Mouse (Mus musculus): ENCODE measurements at regions not wholly inside any gene's neighbourhood (a gene's known extent, or its start where the extent isn't known, plus 50 kb on each side); places are given as distances from the start of the nearest gene placed in this dataset.

DNA sequence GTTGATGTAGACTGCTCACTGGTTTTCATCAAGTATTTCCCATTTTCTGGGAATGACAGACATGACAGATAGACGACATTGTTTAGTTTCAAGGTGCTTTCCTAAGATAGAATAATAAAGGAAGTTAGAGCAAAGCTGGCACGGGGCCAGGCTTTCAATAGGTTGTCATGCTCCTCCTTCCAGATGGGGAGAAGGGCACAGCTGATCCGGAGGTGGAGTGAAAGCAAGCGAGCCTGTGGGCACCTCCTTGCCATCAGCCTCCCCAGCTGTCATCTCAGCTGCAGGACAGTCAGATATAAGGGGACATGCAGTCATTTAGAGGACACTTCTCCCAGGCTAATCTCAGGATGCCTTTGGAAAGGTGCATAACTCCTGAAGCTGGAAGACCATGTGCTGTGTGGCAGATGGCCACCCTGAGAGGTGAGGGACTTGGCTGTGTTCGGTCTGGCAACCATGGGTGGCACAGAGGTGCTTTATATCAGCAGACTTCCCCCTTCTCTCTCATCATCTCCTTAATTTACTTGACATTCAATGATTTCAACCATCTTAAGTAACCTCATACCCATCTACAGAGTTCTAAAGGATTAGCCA lies 318.6 kb downstream of the Epm2a start:
- 74% methylated on average over 5 of the region's 5 CpGs for WGBS
- no peaks in the 10 kb centered on the region for H3K4me1 ChIP-seq (replicated peaks; ENCODE audit: control insufficient read depth, insufficient read depth, low read length)
- ATAC-seq (ENCODE audit: low FRiP score) (no peak), DNase-seq (ENCODE audit: low spot score) (no peak)
- no peaks in the 10 kb centered on the region for H3K36me3 ChIP-seq (ENCODE audit: control insufficient read depth, insufficient read depth, low read length)
- H3K4me3 ChIP-seq (ENCODE audit: low read depth, low read length) = no peak overlapping the region
- H3K4me2 ChIP-seq (replicated peaks; ENCODE audit: low read depth, low read length) = no peak overlapping the region
- H3K27me3 ChIP-seq (ENCODE audit: control insufficient read depth, insufficient read depth, low read length) = no peaks in the 10 kb centered on the region
- H3K27ac ChIP-seq (ENCODE audit: low read depth, low read length) = no peak overlapping the region
- H3K9ac ChIP-seq (ENCODE audit: low read depth, low read length) = no peak overlapping the region
- H3K9me3 ChIP-seq (ENCODE audit: control insufficient read depth, low read length) = no peaks in the 10 kb centered on the region

DNA sequence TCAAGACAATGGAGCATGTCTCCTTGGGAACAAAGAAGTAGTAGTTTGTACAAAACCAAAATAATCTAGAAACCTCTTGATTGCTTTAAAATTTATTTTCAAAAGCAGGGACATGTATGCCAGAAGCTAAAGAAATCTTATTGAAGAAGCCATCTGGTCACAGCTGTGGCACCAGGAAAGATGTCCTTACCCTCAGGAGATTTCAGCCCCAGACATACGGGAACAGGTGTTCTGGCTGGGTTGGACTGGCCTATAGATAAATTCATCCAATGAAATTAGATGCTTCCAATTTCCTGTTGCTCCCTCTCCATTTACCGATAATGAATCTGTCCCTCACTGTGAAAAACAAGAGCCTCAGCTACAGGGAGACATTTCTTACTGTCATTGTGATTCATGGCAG lies 366.5 kb downstream of the Epm2a start:
- H3K27me3 ChIP-seq (ENCODE audit: control insufficient read depth, insufficient read depth, low read length) = no peaks in the 10 kb centered on the region
- no peaks in the 10 kb centered on the region for H3K4me1 ChIP-seq (replicated peaks; ENCODE audit: control insufficient read depth, insufficient read depth, low read length)
- 76% methylated on average over 2 of the region's 2 CpGs for WGBS
- no peak for ATAC-seq (ENCODE audit: low FRiP score)
- no peak overlapping the region for H3K4me2 ChIP-seq (replicated peaks; ENCODE audit: low read depth, low read length)
- no peaks in the 10 kb centered on the region for H3K36me3 ChIP-seq (ENCODE audit: control insufficient read depth, insufficient read depth, low read length)
- H3K27ac ChIP-seq (ENCODE audit: low read depth, low read length) = no peak overlapping the region
- H3K9ac ChIP-seq (ENCODE audit: low read depth, low read length) = no peak overlapping the region
- H3K4me3 ChIP-seq (ENCODE audit: low read depth, low read length) = no peak overlapping the region
- DNase-seq (ENCODE audit: low spot score) = no peak
- no peaks in the 10 kb centered on the region for H3K9me3 ChIP-seq (ENCODE audit: control insufficient read depth, low read length)

GRCm38 (mm10) chr10:11724775-11725174 lies 381.6 kb downstream of the Epm2a start:
- no peak for ATAC-seq (ENCODE audit: low FRiP score)
- 87% methylated on average over 7 of the region's 7 CpGs for WGBS

GRCm38 (mm10) chr10:11729536-11729935 lies 386.3 kb downstream of the Epm2a start:
- ATAC-seq (ENCODE audit: low FRiP score) (no peak), DNase-seq (ENCODE audit: low spot score) (no peak)
- H3K4me3 ChIP-seq (ENCODE audit: low read depth, low read length) = no peak overlapping the region
- WGBS = 81% methylated on average over 2 of the region's 2 CpGs
- no peaks in the 10 kb centered on the region for H3K9me3 ChIP-seq (ENCODE audit: control insufficient read depth, low read length)
- no peak overlapping the region for H3K9ac ChIP-seq (ENCODE audit: low read depth, low read length)
- H3K4me2 ChIP-seq (replicated peaks; ENCODE audit: low read depth, low read length) = no peak overlapping the region
- H3K4me1 ChIP-seq (replicated peaks; ENCODE audit: control insufficient read depth, insufficient read depth, low read length) = no peaks in the 10 kb centered on the region
- no peaks in the 10 kb centered on the region for H3K27me3 ChIP-seq (ENCODE audit: control insufficient read depth, insufficient read depth, low read length)
- no peak overlapping the region for H3K27ac ChIP-seq (ENCODE audit: low read depth, low read length)
- no peaks in the 10 kb centered on the region for H3K36me3 ChIP-seq (ENCODE audit: control insufficient read depth, insufficient read depth, low read length)

More at GRCm38 (mm10) chr10:11724775-11725174, 381.6 kb downstream of the Epm2a start:
- Histone ChIP-seq H3K4me2 (replicated peaks; ENCODE audit: low read depth, low read length) (no peak overlapping the region), H3K27me3 (ENCODE audit: control insufficient read depth, insufficient read depth, low read length) (no peaks in the 10 kb centered on the region), H3K27ac (ENCODE audit: low read depth, low read length) (no peak overlapping the region), H3K36me3 (ENCODE audit: control insufficient read depth, insufficient read depth, low read length) (no peaks in the 10 kb centered on the region), H3K9me3 (ENCODE audit: control insufficient read depth, low read length) (no peaks in the 10 kb centered on the region), H3K4me1 (replicated peaks; ENCODE audit: control insufficient read depth, insufficient read depth, low read length) (no peaks in the 10 kb centered on the region), H3K9ac (ENCODE audit: low read depth, low read length) (no peak overlapping the region), H3K4me3 (ENCODE audit: low read depth, low read length) (no peak overlapping the region)
- no peak for DNase-seq (ENCODE audit: low spot score)

- 96% methylated on average over 5 of the region's 5 CpGs for whole genome bisulfite sequencing
- Histone ChIP-seq H3K9me3 (ENCODE audit: control insufficient read depth, low read length) (no peaks in the 10 kb centered on the region), H3K4me1 (replicated peaks; ENCODE audit: control insufficient read depth, insufficient read depth, low read length) (no peaks in the 10 kb centered on the region), H3K27me3 (ENCODE audit: control insufficient read depth, insufficient read depth, low read length) (no peaks in the 10 kb centered on the region), H3K4me3 (ENCODE audit: low read depth, low read length) (no peak overlapping the region), H3K36me3 (ENCODE audit: control insufficient read depth, insufficient read depth, low read length) (no peaks in the 10 kb centered on the region), H3K9ac (ENCODE audit: low read depth, low read length) (no peak overlapping the region), H3K27ac (ENCODE audit: low read depth, low read length) (no peak overlapping the region), H3K4me2 (replicated peaks; ENCODE audit: low read depth, low read length) (no peak overlapping the region)
- no peak for DNase-seq (ENCODE audit: low spot score)
- ATAC-seq (ENCODE audit: low FRiP score) = no peak
Observed at GRCm38 (mm10) chr10:11739574-11740368, 396.6 kb downstream of the Epm2a start.

DNA sequence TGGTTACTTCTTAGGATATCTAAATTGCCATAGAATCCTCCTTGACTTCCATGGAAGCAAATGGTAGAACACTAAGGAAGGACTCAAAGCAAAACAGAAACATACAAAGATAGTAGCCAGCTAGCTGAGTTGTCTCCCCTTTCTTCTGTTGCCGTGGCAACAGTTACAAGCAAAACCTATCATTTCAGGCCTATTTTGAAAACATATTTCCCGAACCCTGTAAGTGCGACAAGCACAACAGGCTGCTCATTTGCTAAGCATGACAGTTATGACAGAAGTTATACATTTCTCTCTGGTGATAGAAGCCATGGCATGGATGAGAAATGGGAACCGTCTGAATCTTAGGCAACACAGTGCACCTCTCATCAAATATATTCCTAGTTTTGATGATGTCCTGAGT lies 402.4 kb downstream of the Epm2a start:
- DNase-seq (ENCODE audit: low spot score) (no peak), ATAC-seq (ENCODE audit: low FRiP score) (no peak)
- no peaks in the 10 kb centered on the region for H3K27me3 ChIP-seq (ENCODE audit: control insufficient read depth, insufficient read depth, low read length)
- H3K4me3 ChIP-seq (ENCODE audit: low read depth, low read length) = no peak overlapping the region
- H3K36me3 ChIP-seq (ENCODE audit: control insufficient read depth, insufficient read depth, low read length) = no peaks in the 10 kb centered on the region
- H3K4me2 ChIP-seq (replicated peaks; ENCODE audit: low read depth, low read length) = no peak overlapping the region
- H3K27ac ChIP-seq (ENCODE audit: low read depth, low read length) = no peak overlapping the region
- H3K9me3 ChIP-seq (ENCODE audit: control insufficient read depth, low read length) = no peaks in the 10 kb centered on the region
- H3K9ac ChIP-seq (ENCODE audit: low read depth, low read length) = no peak overlapping the region
- 89% methylated on average over 4 of the region's 4 CpGs for WGBS
- H3K4me1 ChIP-seq (replicated peaks; ENCODE audit: control insufficient read depth, insufficient read depth, low read length) = no peaks in the 10 kb centered on the region

DNA sequence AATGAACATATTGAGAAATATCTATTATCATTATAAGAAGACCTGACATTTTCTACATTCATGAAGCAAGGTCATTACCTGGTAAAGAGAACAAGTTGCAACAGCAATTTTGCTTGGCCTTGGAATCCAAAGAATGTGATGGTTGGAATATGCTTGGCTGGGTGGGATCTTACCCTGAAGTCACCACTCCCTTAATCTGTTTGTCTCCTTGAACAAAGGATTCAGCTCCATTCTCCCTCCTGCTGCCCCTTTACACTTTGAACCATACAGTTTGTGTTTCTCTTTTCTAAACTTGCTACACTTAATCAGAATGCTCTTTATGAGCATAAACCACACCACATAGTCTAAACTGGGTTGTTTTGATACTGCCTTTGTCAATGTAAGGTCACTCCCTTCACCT lies 403.8 kb downstream of the Epm2a start:
- Histone ChIP-seq H3K27me3 (ENCODE audit: control insufficient read depth, insufficient read depth, low read length) (no peaks in the 10 kb centered on the region), H3K27ac (ENCODE audit: low read depth, low read length) (no peak overlapping the region), H3K36me3 (ENCODE audit: control insufficient read depth, insufficient read depth, low read length) (no peaks in the 10 kb centered on the region), H3K4me2 (replicated peaks; ENCODE audit: low read depth, low read length) (no peak overlapping the region), H3K4me3 (ENCODE audit: low read depth, low read length) (no peak overlapping the region), H3K4me1 (replicated peaks; ENCODE audit: control insufficient read depth, insufficient read depth, low read length) (no peaks in the 10 kb centered on the region), H3K9ac (ENCODE audit: low read depth, low read length) (no peak overlapping the region), H3K9me3 (ENCODE audit: control insufficient read depth, low read length) (no peaks in the 10 kb centered on the region)
- DNase-seq (ENCODE audit: low spot score) = no peak
- ATAC-seq (ENCODE audit: low FRiP score) = no peak

DNA sequence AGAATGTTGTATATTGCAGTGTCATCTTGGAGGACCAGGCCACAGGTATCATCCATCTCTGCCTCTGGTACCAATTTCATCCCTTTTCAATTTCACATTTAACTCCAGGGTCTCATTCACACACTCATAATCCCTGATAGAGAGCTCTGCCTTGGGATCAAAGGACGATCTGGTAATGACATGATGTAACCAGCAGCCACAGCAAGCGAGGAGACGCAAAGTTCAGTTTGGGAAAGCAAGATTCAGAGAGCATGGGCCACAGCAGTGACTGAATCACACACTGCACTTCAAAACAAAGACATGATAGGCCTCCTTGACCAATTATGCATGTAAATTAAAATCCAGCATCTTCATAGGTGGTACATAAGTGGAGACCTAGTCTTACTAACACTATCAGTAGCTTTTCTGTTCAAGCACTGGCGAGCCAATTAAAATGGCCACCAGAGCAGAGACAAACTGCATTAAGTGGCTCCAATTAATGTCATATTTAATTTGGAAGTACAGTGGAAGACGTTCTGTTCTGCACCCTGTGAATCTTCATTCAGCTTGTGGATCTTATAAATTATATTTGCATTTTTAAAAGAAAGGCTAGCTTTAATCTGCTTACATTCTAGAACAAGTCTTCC lies 412.0 kb downstream of the Epm2a start:
- H3K9ac ChIP-seq (ENCODE audit: low read depth, low read length) = no peak overlapping the region
- H3K9me3 ChIP-seq (ENCODE audit: control insufficient read depth, low read length) = no peaks in the 10 kb centered on the region
- no peaks in the 10 kb centered on the region for H3K27me3 ChIP-seq (ENCODE audit: control insufficient read depth, insufficient read depth, low read length)
- no peaks in the 10 kb centered on the region for H3K4me1 ChIP-seq (replicated peaks; ENCODE audit: control insufficient read depth, insufficient read depth, low read length)
- no peaks in the 10 kb centered on the region for H3K36me3 ChIP-seq (ENCODE audit: control insufficient read depth, insufficient read depth, low read length)
- no peak overlapping the region for H3K27ac ChIP-seq (ENCODE audit: low read depth, low read length)
- no peak overlapping the region for H3K4me2 ChIP-seq (replicated peaks; ENCODE audit: low read depth, low read length)
- ATAC-seq (ENCODE audit: low FRiP score) (no peak), DNase-seq (ENCODE audit: low spot score) (no peak)
- 91% methylated on average over 5 of the region's 5 CpGs for WGBS
- H3K4me3 ChIP-seq (ENCODE audit: low read depth, low read length) = no peak overlapping the region

DNA sequence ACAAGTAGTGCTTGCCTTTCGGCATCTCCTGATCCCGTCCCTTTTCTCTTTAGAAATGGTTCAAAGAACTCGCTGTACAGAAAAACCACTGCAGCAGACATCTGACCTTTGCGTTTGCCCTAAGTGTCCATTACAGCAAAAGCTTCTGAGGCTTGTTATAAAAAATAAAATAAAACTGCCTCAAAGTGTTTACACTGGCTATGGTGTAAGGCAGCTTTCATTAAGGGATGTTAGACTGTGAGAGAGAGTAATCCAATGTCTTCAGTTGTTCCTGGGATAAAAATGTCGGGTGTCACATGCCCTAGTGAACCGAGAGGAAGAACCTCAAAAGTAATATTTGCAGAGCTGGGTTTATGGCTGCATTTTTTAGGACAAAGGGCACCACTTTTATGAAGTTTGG lies 434.7 kb downstream of the Epm2a start:
- DNase-seq (ENCODE audit: low spot score) (no peak), ATAC-seq (ENCODE audit: low FRiP score) (no peak)
- Histone ChIP-seq H3K9ac (ENCODE audit: low read depth, low read length) (no peak overlapping the region), H3K4me3 (ENCODE audit: low read depth, low read length) (no peak overlapping the region), H3K27me3 (ENCODE audit: control insufficient read depth, insufficient read depth, low read length) (no peaks in the 10 kb centered on the region), H3K4me1 (replicated peaks; ENCODE audit: control insufficient read depth, insufficient read depth, low read length) (no peaks in the 10 kb centered on the region), H3K27ac (ENCODE audit: low read depth, low read length) (no peak overlapping the region), H3K9me3 (ENCODE audit: control insufficient read depth, low read length) (no peaks in the 10 kb centered on the region), H3K36me3 (ENCODE audit: control insufficient read depth, insufficient read depth, low read length) (no peaks in the 10 kb centered on the region), H3K4me2 (replicated peaks; ENCODE audit: low read depth, low read length) (no peak overlapping the region)
- 86% methylated on average over 6 of the region's 6 CpGs for WGBS

Measured in hindbrain, embryonic 11.5 days (tissue).